Mouse (Mus musculus) lung, postnatal 0 days (tissue): ENCODE measurements at regions not wholly inside any gene's neighbourhood (a gene's known extent, or its start where the extent isn't known, plus 50 kb on each side); places are given as distances from the start of the nearest gene placed in this dataset.

Experiments used
- CTCF ChIP-seq: IDR thresholded peaks from 2 replicates; pipeline ENCODE4 v1.5.1; 2016; ENCODE audit warnings: antibody characterized with exemption, mild to moderate bottlenecking
- EP300 ChIP-seq: IDR thresholded peaks from 2 replicates; pipeline ENCODE4 v1.6.1; 2016; ENCODE audit warnings: antibody characterized with exemption, mild to moderate bottlenecking, control low read depth

DNA sequence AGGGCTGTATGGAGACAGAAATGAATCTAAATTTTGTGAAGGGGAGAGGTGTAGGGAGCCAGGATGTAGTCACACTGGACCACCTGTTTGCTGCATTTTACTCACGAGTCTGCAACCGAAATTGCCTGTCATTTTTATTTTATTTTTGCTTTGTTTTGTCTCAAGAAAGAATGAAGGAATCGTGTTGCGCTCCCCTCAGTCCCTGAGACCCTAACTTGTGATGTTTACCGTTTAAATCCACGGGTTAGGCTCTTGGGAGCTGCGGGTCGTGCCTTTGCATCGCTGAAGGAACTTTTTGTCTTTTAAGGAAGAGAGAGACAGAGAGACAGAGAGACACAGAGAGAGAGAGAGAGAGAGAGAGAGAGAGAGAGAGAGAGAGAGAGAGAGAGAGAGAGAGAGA, 420.2 kb upstream of the Ubash3b start:
- TF ChIP-seq EP300 (no peak), CTCF (no peak)
